Mouse (Mus musculus) bone marrow, adult 2 months (tissue): Measurements from ENCODE around the gene Egfr.

ENCODE experiments used
- CTCF ChIP-seq: fragments of 200-500 bp; IDR thresholded peaks from 2 replicates; pipeline ENCODE4 v1.5.1; 2011; ENCODE audit warnings: low read length, control low read depth; ENCODE audit not compliant: control insufficient read depth, insufficient read depth
- POLR2A ChIP-seq: fragments of 200-500 bp; IDR thresholded peaks from 2 replicates; pipeline ENCODE4 v1.6.1; 2011; ENCODE audit warnings: low read depth, mild to moderate bottlenecking, control low read depth, low read length, borderline replicate concordance; ENCODE audit not compliant: control insufficient read depth

DNA sequence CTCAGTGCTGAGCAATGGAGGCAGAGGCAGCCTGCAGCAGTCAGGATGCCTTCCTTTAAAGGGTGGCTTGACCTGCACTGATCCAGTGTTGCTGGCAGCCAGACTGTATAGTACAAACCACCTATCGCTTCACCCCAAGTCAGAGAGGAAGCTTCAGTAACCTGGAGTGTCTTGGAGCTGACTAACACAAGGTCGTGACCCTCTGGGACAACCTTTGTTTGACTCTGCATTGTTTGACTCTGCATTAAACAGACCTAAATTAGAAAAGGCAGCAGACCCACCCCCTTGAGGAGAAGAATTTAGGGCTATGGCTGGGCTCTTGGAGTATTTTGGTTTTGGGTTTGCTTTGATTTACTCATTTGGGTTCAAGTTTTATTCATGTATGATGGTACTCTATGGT, 117.5 kb downstream of the Egfr start:
- TF ChIP-seq CTCF, result no peak
- no peak for TF ChIP-seq POLR2A
